In genomic region chr10:125725681-125726139, GRCm38 (mm10) we compare ENCODE assay signal across 8 mouse cellular contexts.
A peak's percentile ranks its signal among the peaks of the same experiment; 100 is the strongest.
DNase-seq lines count a peak whose midpoint lies in the region; ATAC-seq lines count a peak whose summit lies in the region.

No protein-coding gene starts in this region.

- WGBS in limb, embryonic 12.5 days = 20% methylated on average over 7 of the region's 7 CpGs
- WGBS in stomach, embryonic 14.5 days = 19% methylated on average over 7 of the region's 7 CpGs

- no peak overlapping the region for H3K4me3 ChIP-seq in limb, embryonic 12.5 days (replicated peaks)
- H3K4me3 ChIP-seq in stomach, embryonic 14.5 days (ENCODE audit: low read depth, low read length) = no peak overlapping the region

- H3K9me3 ChIP-seq in limb, embryonic 12.5 days = no peaks in the 10 kb centered on the region
- H3K9me3 ChIP-seq in stomach, embryonic 14.5 days (ENCODE audit: control insufficient read depth, low read depth, low read length) = no peaks in the 10 kb centered on the region

- H3K27ac ChIP-seq in limb, embryonic 12.5 days = peak overlapping the region; percentile 70; the same call in 1 of the 2 replicates
- peak overlapping the region; percentile 78 for H3K27ac ChIP-seq in stomach, embryonic 14.5 days (ENCODE audit: low read length)

- peak; percentile 10 to 30 for DNase-seq in cerebellum, postnatal 14 days
- no peak for DNase-seq in cerebellum, adult 9-10 months
- DNase-seq in right cerebral cortex, postnatal 4 days = peak; percentile 17
- DNase-seq in right cerebral cortex, postnatal 14 days = no peak
- no peak for DNase-seq in thymus, adult 18-20 months

- H3K4me2 ChIP-seq in limb, embryonic 12.5 days = peak overlapping the region; percentile 4; the same call in 1 of the 2 replicates
- H3K4me2 ChIP-seq in stomach, embryonic 14.5 days (replicated peaks; ENCODE audit: low read depth, low read length) = no peak overlapping the region

- peaks cover 6% of the 10 kb centered on the region; the same call in 1 of the 2 replicates for H3K4me1 ChIP-seq in limb, embryonic 12.5 days (replicated peaks)
- no peaks in the 10 kb centered on the region for H3K4me1 ChIP-seq in stomach, embryonic 14.5 days (ENCODE audit: control insufficient read depth, insufficient read depth, low read length)

- H3K27me3 ChIP-seq in limb, embryonic 12.5 days = no peaks in the 10 kb centered on the region
- H3K27me3 ChIP-seq in stomach, embryonic 14.5 days (ENCODE audit: control insufficient read depth, insufficient read depth, low read length) = no peaks in the 10 kb centered on the region

- no peaks in the 10 kb centered on the region for H3K36me3 ChIP-seq in limb, embryonic 12.5 days
- no peaks in the 10 kb centered on the region for H3K36me3 ChIP-seq in stomach, embryonic 14.5 days (ENCODE audit: control insufficient read depth, insufficient read depth, low read length)

- no peak overlapping the region for H3K9ac ChIP-seq in limb, embryonic 12.5 days (replicated peaks)
- no peak overlapping the region for H3K9ac ChIP-seq in stomach, embryonic 14.5 days (replicated peaks; ENCODE audit: low read depth, low read length)

- 0 out of 2 replicates have a peak, but pooled peaks have one; percentile 53 for ATAC-seq in limb, embryonic 12.5 days (ENCODE audit: insufficient number of reproducible peaks, insufficient read depth, low FRiP score, low TSS enrichment, low read depth)
- peak; percentile 78; the same call in 1 of the 2 replicates for ATAC-seq in stomach, embryonic 14.5 days (ENCODE audit: insufficient number of reproducible peaks, insufficient read depth, low FRiP score, low read depth)
- no peak for ATAC-seq in erythroblast, adult 5-6 weeks (replicated peaks; ENCODE audit: low FRiP score, poor library complexity, severe bottlenecking)

Comparison
In these comparisons a context has a peak if more than half of its experiments do, and no peak if none do; other contexts are left out.
1. DNase-seq: peak in cerebellum, postnatal 14 days (2 of 2) and right cerebral cortex, postnatal 4 days (single experiment); none in cerebellum, adult 9-10 months (single experiment), right cerebral cortex, postnatal 14 days (single experiment) and thymus, adult 18-20 months (0 of 2).